Mouse (Mus musculus) adrenal gland, postnatal 4 days (tissue): ENCODE results near the gene Ppip5k1. TPM values are rescaled to one million over a fixed set of nuclear protein-coding genes. Genes with fewer than 3 reads are reported as not detected.

Experiments used
- total RNA-seq, 2 experiments: library from RNA; stranded (reverse); gene quantifications; 2 replicates each; pipeline ENCODE4 v1.2.3; 2021

Ppip5k1 gene
- total RNA-seq, 2 experiments from 2014 or later = 26.1 to 28.0 TPM

Other genes with a start within 250 kb of the Ppip5k1 start
- gene Tgm7, start 245.6 kb downstream of the Ppip5k1 start, total RNA-seq = under 1 TPM in 1 of 2 experiments, not detected in 1; 0.17 TPM
- gene Adal, start 215.0 kb downstream of the Ppip5k1 start, total RNA-seq = 10 to 100 TPM; 17.5 to 17.9 TPM
- 1 to 10 TPM; 9.5 to 9.9 TPM for gene Lcmt2, start 214.7 kb downstream of the Ppip5k1 start, total RNA-seq
- 10 to 100 TPM; 38.6 to 47.7 TPM for gene Tubgcp4, start 184.7 kb downstream of the Ppip5k1 start, total RNA-seq
- gene Zscan29, start 184.3 kb downstream of the Ppip5k1 start, total RNA-seq = 10 to 100 TPM; 18.5 to 20.0 TPM
- 100 to 1,000 TPM in 1 of 2 experiments, 10 to 100 TPM in 1; 99.2 to 105 TPM for gene Trp53bp1, start 84.0 kb downstream of the Ppip5k1 start, total RNA-seq
- 10 to 100 TPM; 10.8 to 13.3 TPM for gene Map1a, start 65.8 kb downstream of the Ppip5k1 start, total RNA-seq
- 10 to 100 TPM; 10.5 to 15.2 TPM for gene Ckmt1, start 2.3 kb upstream of the Ppip5k1 start, total RNA-seq
- not detected for gene Strc, start 31.8 kb upstream of the Ppip5k1 start, total RNA-seq
- gene Pdia3, start 58.4 kb upstream of the Ppip5k1 start, total RNA-seq = 100 to 1,000 TPM; 400 to 403 TPM
- 1 to 10 TPM; 3.9 to 5.3 TPM for gene Catsper2, start 58.4 kb upstream of the Ppip5k1 start, total RNA-seq
- 1 to 10 TPM; 1.3 to 2.0 TPM for gene Ell3, start 88.9 kb upstream of the Ppip5k1 start, total RNA-seq
- gene Serf2, start 93.8 kb upstream of the Ppip5k1 start, total RNA-seq = 100 to 1,000 TPM; 285 to 301 TPM
- gene Hypk, start 97.9 kb upstream of the Ppip5k1 start, total RNA-seq = 10 to 100 TPM; 35.6 to 40.2 TPM
- gene Serinc4, start 101.4 kb upstream of the Ppip5k1 start, total RNA-seq = 1 to 10 TPM in 1 of 2 experiments, under 1 TPM in 1; 0.54 to 1.0 TPM
- gene Mfap1b, start 118.7 kb upstream of the Ppip5k1 start, total RNA-seq = 10 to 100 TPM; 28.5 to 31.8 TPM
- gene Mfap1a, start 151.3 kb upstream of the Ppip5k1 start, total RNA-seq = 10 to 100 TPM; 29.0 to 32.5 TPM
- gene Wdr76, start 151.3 kb upstream of the Ppip5k1 start, total RNA-seq = 10 to 100 TPM; 12.0 to 13.6 TPM